Mouse (Mus musculus) hindbrain, embryonic 14.5 days (tissue): Measurements from ENCODE around the gene Mmab. TPM values are rescaled to one million over a fixed set of nuclear protein-coding genes. Genes with fewer than 3 reads are reported as not detected.

ENCODE experiments used
- ATAC-seq: fragments of 200-750 bp; cut with Nextera tagmentation; 2 replicates; pipeline ENCODE4 v1.8.0; 2017; ENCODE audit warnings: moderate number of reproducible peaks, mild to moderate bottlenecking, moderate TSS enrichment, moderate library complexity; ENCODE audit not compliant: low FRiP score
- DNase-seq: peaks from one replicate; pipeline ENCODE4 v3.0.0-alpha.2; 2015; ENCODE audit warnings: low spot score
- H3K27ac ChIP-seq: fragments of 300-500 bp; sonication (generic); 2 replicates; pipeline ENCODE4 v1.5.1; 2014; ENCODE audit warnings: mild to moderate bottlenecking, moderate library complexity
- H3K27me3 ChIP-seq: fragments of 300-500 bp; sonication (generic); 2 replicates; pipeline ENCODE4 v1.6.1; 2014; ENCODE audit warnings: mild to moderate bottlenecking, low read length, mixed read lengths; ENCODE audit not compliant: control insufficient read depth, insufficient read depth
- H3K36me3 ChIP-seq: fragments of 300-500 bp; sonication (generic); replicated peaks from 2 replicates; pipeline ENCODE4 v1.6.1; 2014; ENCODE audit not compliant: control insufficient read depth, insufficient read depth
- H3K4me1 ChIP-seq: fragments of 300-500 bp; sonication (generic); replicated peaks from 2 replicates; pipeline ENCODE4 v1.6.1; 2014; ENCODE audit warnings: antibody characterized with exemption, low read length, mixed read lengths; ENCODE audit not compliant: control insufficient read depth, insufficient read depth
- H3K4me2 ChIP-seq: fragments of 300-500 bp; sonication (generic); replicated peaks from 2 replicates; pipeline ENCODE4 v1.6.1; 2014; ENCODE audit warnings: mild to moderate bottlenecking, moderate library complexity
- H3K4me3 ChIP-seq: fragments of 300-500 bp; sonication (generic); replicated peaks from 2 replicates; pipeline ENCODE4 v1.5.1; 2014; ENCODE audit warnings: mild to moderate bottlenecking, low read length
- H3K9ac ChIP-seq: fragments of 300-500 bp; sonication (generic); 2 replicates; pipeline ENCODE4 v1.6.1; 2014
- H3K9me3 ChIP-seq: fragments of 300-500 bp; sonication (generic); 2 replicates; pipeline ENCODE4 v1.6.1; 2016; ENCODE audit warnings: low read length; ENCODE audit not compliant: control insufficient read depth
- WGBS: fragments of 180-500 bp; shearing (Covaris S2); extraction: QIAGEN DNeasy Blood & Tissue Kit; methylation state at CpG from one replicate; pipeline ENCODE4 v1.1.7; 2014; 5-methylcytosine and 5-hydroxymethylcytosine counted together
- polyA plus RNA-seq: library from polyadenylated mRNA; unstranded; fragments of >200 nt; fragmentation: Nextera tagmentation; extraction: Ambion mirVana; gene quantifications from 2 replicates; pipeline ENCODE4 v1.2.1, GENCODE M21; 2014

Gene Mmab
- polyA plus RNA-seq, 1 experiment from 2014 or later: 30.7 TPM

GRCm38 (mm10) chr5:114418541-114418940 lies 25.3 kb downstream of the Mmab start:
- WGBS: 85% methylated on average over 8 of the region's 8 CpGs
- ATAC-seq: no peak
- H3K36me3 ChIP-seq: peaks cover 80% of the 10 kb centered on the region

GRCm38 (mm10) chr5:114416855-114417254 lies 27.0 kb downstream of the Mmab start:
- no peak overlapping the region for H3K27ac ChIP-seq
- no peaks in the 10 kb centered on the region for H3K27me3 ChIP-seq
- no peaks in the 10 kb centered on the region for H3K9me3 ChIP-seq
- H3K4me1 ChIP-seq: no peaks in the 10 kb centered on the region
- H3K4me3 ChIP-seq: no peak overlapping the region
- DNase-seq: no peak
- no peak for ATAC-seq
- no peak overlapping the region for H3K4me2 ChIP-seq
- peaks cover 97% of the 10 kb centered on the region for H3K36me3 ChIP-seq
- H3K9ac ChIP-seq: no peak overlapping the region
- 91% methylated on average over 8 of the region's 8 CpGs for WGBS

More at GRCm38 (mm10) chr5:114418541-114418940, 25.3 kb downstream of the Mmab start:
- Histone ChIP-seq H3K27me3 (no peaks in the 10 kb centered on the region), H3K27ac (no peak overlapping the region), H3K4me3 (no peak overlapping the region), H3K4me1 (peaks cover 2% of the 10 kb centered on the region; the same call in 1 of the 2 replicates), H3K9me3 (no peaks in the 10 kb centered on the region), H3K4me2 (no peak overlapping the region), H3K9ac (no peak overlapping the region)
- DNase-seq: no peak

DNA sequence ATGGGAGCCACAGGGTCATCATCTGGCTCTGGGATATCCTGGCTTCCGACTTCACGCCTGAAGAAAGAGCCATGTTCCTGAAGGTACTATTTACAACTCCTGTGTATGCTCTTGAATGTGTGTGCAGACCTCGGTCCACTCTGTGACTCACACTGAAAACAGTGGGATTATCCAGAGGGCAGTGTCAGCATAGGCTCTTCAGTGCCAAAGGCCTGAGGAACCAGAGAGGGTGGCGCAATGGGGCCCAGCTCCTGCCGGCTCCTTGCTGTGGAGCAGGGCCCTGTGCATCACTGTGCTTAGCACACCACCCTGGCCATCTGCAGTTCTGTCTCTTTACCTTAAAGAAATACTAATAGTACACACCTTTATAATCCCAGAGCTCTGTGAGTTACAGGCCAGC lies 28.3 kb downstream of the Mmab start:
- H3K4me1 ChIP-seq: no peaks in the 10 kb centered on the region
- H3K27me3 ChIP-seq: no peaks in the 10 kb centered on the region
- H3K9ac ChIP-seq: no peak overlapping the region
- 93% methylated on average over 5 of the region's 5 CpGs for WGBS
- DNase-seq (no peak), ATAC-seq (no peak)
- peaks cover 100% of the 10 kb centered on the region for H3K36me3 ChIP-seq
- H3K27ac ChIP-seq: no peak overlapping the region
- H3K9me3 ChIP-seq: no peaks in the 10 kb centered on the region
- no peak overlapping the region for H3K4me2 ChIP-seq
- no peak overlapping the region for H3K4me3 ChIP-seq

DNA sequence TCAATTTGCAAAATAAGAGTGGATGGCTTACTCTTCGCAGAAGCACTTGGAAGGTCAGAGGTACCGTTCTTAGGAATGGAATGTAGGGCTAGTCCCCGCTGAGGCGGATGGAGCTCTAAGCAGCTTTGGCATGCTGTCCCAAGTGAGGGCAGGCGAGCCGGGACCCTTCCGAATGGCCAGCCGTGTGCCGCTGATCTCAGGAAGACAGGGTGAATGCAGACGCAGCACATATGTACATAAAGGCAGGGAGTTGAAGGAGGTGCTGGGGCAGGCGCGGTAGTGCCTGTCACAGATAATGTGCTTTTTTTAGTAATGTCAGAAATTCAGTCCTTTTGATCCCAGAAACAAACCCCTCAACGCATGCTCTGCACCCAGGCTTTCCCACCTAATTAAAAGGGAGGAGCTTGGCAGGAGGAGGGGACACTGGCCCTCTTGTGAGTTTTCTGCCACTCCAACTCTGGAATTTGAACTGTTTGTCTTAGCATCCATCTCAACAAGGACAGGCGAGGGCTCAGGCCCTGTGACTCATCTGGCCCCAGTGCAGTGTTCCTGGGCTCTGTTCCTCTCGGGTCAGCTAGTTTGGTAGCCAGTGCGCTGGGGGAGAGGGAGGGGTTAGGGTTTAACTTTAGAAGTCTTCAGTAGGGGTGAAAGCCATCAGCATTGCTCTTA lies 30.7 kb downstream of the Mmab start:
- DNase-seq (no peak), ATAC-seq (no peak)
- Histone ChIP-seq H3K27ac (no peak overlapping the region), H3K4me1 (no peaks in the 10 kb centered on the region), H3K9me3 (no peaks in the 10 kb centered on the region), H3K27me3 (no peaks in the 10 kb centered on the region), H3K9ac (no peak overlapping the region), H3K4me3 (no peak overlapping the region), H3K36me3 (peaks cover 100% of the 10 kb centered on the region), H3K4me2 (no peak overlapping the region)
- WGBS: 84% methylated on average over 16 of the region's 16 CpGs

GRCm38 (mm10) chr5:114412361-114412998 lies 31.4 kb downstream of the Mmab start:
- H3K4me3 ChIP-seq: no peak overlapping the region
- no peaks in the 10 kb centered on the region for H3K27me3 ChIP-seq
- H3K9ac ChIP-seq: no peak overlapping the region
- H3K9me3 ChIP-seq: no peaks in the 10 kb centered on the region
- H3K27ac ChIP-seq: no peak overlapping the region
- 86% methylated on average over 23 of the region's 23 CpGs for WGBS
- peaks cover 100% of the 10 kb centered on the region for H3K36me3 ChIP-seq
- no peak overlapping the region for H3K4me2 ChIP-seq
- DNase-seq (no peak), ATAC-seq (no peak)
- no peaks in the 10 kb centered on the region for H3K4me1 ChIP-seq

- ATAC-seq: no peak
- no peak overlapping the region for H3K4me3 ChIP-seq
Observed at GRCm38 (mm10) chr5:114410429-114410828, 33.4 kb downstream of the Mmab start.

GRCm38 (mm10) chr5:114408846-114409245 lies 35.0 kb downstream of the Mmab start:
- Histone ChIP-seq H3K27me3 (no peaks in the 10 kb centered on the region), H3K4me3 (no peak overlapping the region), H3K4me1 (no peaks in the 10 kb centered on the region), H3K4me2 (no peak overlapping the region), H3K9me3 (no peaks in the 10 kb centered on the region), H3K9ac (no peak overlapping the region), H3K36me3 (peaks cover 100% of the 10 kb centered on the region), H3K27ac (no peak overlapping the region)
- no peak for ATAC-seq
- 97% methylated on average over 11 of the region's 11 CpGs for WGBS
- DNase-seq: no peak

More at GRCm38 (mm10) chr5:114410429-114410828, 33.4 kb downstream of the Mmab start:
- Histone ChIP-seq H3K27ac (no peak overlapping the region), H3K4me2 (no peak overlapping the region), H3K4me1 (no peaks in the 10 kb centered on the region), H3K36me3 (peaks cover 100% of the 10 kb centered on the region), H3K27me3 (no peaks in the 10 kb centered on the region), H3K9me3 (no peaks in the 10 kb centered on the region), H3K9ac (no peak overlapping the region)
- WGBS: 91% methylated on average over 13 of the region's 13 CpGs
- DNase-seq: no peak

- WGBS: 92% methylated on average over 9 of the region's 9 CpGs
- H3K27ac ChIP-seq: no peak overlapping the region
Observed at GRCm38 (mm10) chr5:114407810-114408209, 36.0 kb downstream of the Mmab start.

GRCm38 (mm10) chr5:114407269-114407668 lies 36.6 kb downstream of the Mmab start:
- Histone ChIP-seq H3K4me3 (no peak overlapping the region), H3K9me3 (no peaks in the 10 kb centered on the region), H3K36me3 (peaks cover 100% of the 10 kb centered on the region), H3K4me2 (no peak overlapping the region), H3K9ac (no peak overlapping the region), H3K4me1 (no peaks in the 10 kb centered on the region), H3K27me3 (no peaks in the 10 kb centered on the region), H3K27ac (no peak overlapping the region)
- DNase-seq (no peak), ATAC-seq (no peak)
- 85% methylated on average over 10 of the region's 10 CpGs for WGBS

More at GRCm38 (mm10) chr5:114407810-114408209, 36.0 kb downstream of the Mmab start:
- H3K36me3 ChIP-seq: peaks cover 100% of the 10 kb centered on the region
- no peak overlapping the region for H3K9ac ChIP-seq
- H3K4me3 ChIP-seq: no peak overlapping the region
- no peak for DNase-seq
- no peaks in the 10 kb centered on the region for H3K27me3 ChIP-seq
- ATAC-seq: no peak
- H3K9me3 ChIP-seq: no peaks in the 10 kb centered on the region
- no peaks in the 10 kb centered on the region for H3K4me1 ChIP-seq
- no peak overlapping the region for H3K4me2 ChIP-seq
